Mouse (Mus musculus) spleen, postnatal 4 days (tissue): ENCODE data around the gene Gm8909.
"Not testable (repeated sequence)": the region's sequence is repeated elsewhere in the genome, so short reads cannot be mapped to it uniquely, and the experiment has no call there.

Experiments
- DNase-seq, 2 experiments: peaks; one replicate each; pipeline ENCODE4 v3.0.0; 2022; ENCODE audit warnings: low spot score in 2 of 2

Gm8909 gene

GRCm38 (mm10) chr17:36161129-36162051, 6.9 kb downstream of the Gm8909 start:
- DNase-seq: no peak

DNA sequence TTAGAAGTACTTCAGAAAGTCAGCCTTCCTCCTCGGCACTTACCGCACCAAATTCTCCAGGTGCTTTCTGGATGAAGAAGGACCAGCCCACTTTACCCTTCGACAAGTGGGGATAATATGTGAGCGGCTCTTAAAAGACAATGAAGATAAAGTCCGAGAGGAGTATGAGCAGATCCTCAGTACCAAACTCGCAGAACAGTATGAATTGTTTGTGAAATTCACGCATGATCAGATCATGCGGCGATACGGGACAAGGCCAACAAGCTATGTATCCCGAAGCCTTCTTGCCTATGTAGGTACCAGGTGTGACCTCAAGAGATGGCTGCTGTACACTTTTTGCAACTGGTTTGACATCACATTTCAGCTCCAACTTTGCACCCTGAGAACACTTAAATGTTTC, 10.1 kb downstream of the Gm8909 start:
- not testable (repeated sequence) for DNase-seq

GRCm38 (mm10) chr17:36157782-36158181, 10.6 kb downstream of the Gm8909 start:
- not testable (repeated sequence) for DNase-seq

DNA sequence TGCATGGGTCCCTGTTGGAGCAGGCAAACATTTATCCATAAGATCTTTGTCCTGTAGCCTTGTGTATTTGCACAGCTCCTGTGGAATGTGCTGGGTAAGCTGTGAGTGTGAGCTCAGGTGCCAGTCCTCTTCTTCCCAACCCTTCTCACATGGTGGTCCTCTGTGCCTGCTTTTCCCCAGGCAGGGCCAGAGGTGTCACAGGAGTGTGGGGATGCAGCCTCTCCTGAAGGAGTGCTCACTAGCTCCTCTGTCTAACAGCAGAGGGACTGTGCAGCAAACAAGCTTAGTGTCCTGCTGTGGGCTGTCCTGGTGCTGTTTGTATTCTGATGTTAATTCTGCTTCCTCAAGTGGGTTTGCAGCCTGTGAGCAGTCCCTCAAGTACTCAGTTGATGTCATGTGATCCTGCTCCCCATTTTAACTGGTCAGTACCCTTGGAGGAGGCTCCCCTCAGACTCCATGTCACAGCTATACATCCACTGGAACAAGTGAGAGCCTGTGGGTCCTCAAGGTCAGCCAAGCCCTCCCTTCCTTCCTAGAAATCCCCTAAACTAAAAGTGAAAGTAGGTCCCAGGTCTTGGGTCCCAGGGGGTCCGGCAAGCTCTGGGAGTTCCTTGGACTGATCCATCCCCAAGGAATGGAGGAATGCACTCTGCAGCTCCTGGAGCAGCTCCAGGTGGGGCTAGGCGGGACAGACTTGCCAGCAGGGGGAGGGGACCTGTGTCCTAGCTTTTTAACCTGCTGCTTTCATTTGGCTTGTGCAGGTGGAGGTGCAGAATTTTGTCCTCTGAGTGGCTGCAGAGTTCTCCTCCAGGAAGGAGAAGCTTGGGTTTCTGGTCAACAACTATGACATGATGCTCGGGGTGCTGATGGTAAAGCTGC, 13.8 kb downstream of the Gm8909 start:
- DNase-seq: no peak

DNA sequence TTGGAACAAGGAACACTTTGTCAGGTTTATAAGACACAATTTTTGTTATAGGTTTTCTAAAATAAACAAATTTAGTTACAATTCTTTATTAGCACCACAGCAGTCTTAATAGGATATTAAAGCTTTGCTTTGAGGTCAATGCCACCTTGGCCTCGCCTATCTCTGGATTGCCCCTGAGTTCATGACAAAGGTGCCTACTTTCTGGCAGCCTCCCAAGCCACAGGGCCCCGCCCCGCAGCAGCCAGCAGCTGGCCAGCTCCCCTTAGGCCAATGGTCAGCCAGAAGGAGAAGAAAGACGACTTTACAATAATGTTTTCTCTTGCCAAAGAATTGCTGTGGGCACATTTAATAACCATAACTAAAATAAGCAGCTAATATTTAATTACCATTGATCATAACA, 17.1 kb downstream of the Gm8909 start:
- not testable (repeated sequence) for DNase-seq

GRCm38 (mm10) chr17:36148468-36148867, 19.9 kb downstream of the Gm8909 start:
- DNase-seq: not testable (repeated sequence)

DNA sequence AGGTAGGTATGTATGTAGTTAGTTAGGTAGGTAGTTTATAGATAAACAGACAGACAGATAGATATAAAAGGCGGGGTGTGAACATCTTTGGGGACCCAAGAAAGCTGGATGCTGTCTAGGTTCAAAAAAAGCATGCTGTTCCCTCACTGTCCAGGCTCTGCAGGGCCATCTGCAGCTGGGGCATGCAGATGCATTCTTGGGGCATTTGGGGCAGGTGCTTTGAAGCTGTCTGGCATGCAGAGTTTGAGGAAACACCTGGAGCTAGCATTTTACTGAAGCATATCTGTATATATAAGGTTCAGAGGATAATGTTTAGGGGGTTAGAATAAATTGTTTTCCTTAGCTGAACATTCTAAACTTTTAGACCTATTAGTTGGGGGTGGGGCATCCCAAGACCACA, 21.4 kb downstream of the Gm8909 start:
- not testable (repeated sequence) for DNase-seq

DNA sequence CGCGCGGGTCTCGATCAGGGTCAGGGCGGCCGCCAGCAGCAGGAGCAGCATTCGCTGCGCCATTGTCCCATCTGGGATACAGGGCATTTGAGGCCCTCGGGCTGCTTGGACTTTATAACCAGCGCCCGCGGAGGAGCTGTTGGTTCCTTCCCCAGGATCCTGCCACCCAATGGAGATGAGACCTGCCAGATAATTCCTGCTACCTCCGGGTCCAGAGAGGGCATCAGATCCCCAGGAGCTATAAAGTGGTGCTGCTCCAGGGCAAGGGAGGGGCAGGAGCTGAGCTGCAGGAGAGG, 22.5 kb downstream of the Gm8909 start:
- not testable (repeated sequence) for DNase-seq

DNA sequence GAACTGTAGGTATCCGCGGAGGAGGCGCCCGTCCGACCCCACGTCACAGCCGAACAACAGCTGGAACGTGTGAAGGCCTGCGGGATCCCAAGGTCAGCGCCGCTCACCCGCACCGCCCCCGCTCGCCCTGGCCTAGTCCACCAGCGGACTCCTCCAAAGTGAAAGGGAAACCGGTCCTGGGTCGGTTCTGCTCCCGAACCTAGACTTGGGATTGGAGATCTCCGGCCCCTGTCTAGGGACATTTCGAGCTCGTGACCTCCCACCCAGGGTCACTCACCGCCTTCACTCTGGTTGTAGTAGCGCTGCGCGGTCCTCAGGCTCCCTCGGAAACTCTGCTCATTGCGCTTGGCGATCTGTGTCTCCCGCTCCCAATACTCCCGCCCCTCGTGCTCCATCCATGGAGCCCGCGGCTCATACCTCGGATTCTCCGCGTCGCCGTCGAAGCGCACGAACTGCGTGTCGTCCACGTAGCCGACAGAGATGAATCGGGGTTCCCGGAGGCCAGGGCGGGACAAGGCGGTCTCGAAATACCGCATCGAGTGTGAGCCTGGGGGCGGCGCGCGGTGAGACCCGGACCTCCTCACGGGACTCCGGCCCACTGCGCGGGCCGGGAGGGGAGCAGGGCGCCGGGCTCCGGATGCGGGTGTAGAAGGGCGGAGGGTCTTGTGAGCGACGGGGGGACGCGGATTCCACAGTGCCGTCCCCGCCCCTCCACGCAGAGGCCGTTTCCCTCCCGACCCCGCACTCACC, 23.1 kb downstream of the Gm8909 start:
- peak in 1 of 2 experiments; percentile 64 for DNase-seq

DNA sequence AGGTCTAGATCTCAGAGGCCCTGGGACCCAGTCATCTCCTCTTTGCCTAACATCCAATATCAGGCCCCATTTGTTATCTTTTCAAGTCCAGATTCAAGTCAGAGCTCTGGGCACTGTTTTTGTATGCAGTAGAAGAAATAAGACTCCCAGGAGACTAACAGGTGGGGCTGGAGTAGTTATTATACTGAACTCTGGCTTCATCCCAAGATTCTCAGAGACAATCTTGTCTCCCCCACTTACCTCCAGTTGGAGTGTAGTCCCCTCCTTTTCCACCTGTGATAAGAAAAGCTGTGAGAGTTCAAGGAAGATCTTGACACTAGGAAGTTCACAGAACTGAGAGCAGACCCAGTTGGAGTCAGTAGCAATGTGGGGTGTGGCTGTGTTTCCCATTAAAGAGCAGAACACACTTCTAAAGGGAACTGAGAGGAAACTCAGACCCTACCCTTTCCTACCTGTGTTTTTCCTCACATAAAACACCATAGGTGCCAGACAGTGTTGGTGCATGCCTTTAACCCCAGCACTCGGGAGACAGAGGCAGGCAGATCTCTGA, 32.0 kb downstream of the Gm8909 start:
- DNase-seq: not testable (repeated sequence)

DNA sequence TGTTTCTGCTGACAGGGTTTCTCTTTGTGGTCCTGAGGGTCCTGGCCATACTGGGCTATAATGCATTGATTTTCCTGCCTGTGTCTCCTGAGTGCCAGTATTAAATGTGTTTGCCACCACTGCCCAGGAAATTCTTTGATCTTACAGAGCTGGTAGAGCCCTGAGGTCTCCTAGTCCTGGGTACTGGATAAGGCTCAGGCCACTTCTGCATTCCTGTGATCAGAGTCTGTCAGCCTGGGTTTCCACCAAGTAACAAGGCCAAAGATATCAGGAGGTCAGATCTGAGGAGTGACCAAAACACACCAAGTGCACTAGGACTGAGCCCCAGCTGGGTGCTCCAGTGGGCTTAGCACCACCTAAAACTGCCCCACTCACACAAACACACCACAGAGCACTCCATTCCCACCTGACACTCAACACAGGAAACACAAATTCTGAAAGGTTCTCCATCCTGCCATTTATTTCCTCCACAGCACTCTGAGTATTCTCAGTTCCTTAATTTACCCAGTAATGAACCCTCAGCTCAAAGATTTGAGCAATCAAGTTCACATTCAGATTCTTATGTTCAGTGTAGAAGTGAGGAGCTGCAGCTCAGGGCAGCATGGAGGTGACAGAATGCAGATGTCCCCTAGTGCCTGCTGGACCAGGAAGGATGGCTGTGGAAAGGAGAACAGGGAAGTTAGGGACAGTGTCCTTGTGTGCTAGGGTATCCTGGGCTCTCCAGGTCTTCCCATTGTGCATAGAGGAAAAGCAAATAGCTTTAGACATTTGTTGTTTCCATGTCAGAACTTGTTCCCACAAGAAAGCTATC, 32.7 kb downstream of the Gm8909 start:
- not testable (repeated sequence) for DNase-seq

DNA sequence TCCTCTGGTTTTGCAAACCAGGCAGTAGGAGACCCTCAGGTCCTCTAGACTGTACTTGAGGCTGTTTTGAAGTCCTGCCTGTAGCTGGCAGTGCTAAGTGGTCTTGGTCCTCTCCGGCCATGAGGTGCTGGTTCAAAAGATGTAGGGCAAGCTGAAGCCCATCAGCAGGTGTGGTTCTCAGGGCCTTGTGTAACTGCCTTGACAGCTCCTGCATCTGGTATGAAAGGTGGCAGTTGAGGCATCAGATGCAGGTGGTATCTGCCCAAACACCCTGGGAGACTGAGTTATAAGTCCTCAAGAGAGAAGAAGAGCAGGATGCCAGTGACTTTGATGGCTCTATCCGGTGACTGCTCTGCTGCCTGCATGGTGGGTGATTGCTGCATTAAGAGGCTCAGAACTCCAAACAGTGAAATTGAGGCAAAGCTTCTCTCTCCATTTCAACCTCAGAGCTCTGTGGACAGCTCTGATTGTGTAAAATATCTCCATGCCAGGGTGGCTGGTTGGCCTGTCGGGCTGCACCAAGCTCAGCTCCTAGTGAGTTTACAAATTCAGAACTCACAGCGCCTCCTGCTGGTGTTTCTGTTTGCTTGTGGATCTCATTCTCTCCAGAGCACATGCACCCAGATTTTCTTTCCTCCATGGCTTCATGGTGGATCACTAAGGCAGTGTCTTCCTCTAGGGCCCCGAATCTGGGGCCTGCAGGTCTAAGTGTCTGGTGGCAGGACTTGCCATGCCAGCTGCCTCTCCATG, 36.6 kb downstream of the Gm8909 start:
- DNase-seq: no peak

GRCm38 (mm10) chr17:36128968-36129817, 39.1 kb downstream of the Gm8909 start, which contains the start of gene Gm7030:
Gene Gm7030 (minus strand): TSS chr17:36129425.
- DNase-seq: not testable (repeated sequence)

- not testable (repeated sequence) for DNase-seq
These were observed 39.8 kb downstream of the Gm8909 start for GRCm38 (mm10) chr17:36128525-36128924.

- DNase-seq: not testable (repeated sequence)
These were observed 44.2 kb downstream of the Gm8909 start for GRCm38 (mm10) chr17:36124111-36124510.

GRCm38 (mm10) chr17:36121352-36122020, 46.9 kb downstream of the Gm8909 start, which contains the start of gene Gm19684:
Gene Gm19684 (plus strand): TSS chr17:36121678.
- peak in 1 of 2 experiments; percentile 45 for DNase-seq

GRCm38 (mm10) chr17:36120839-36121238, 47.5 kb downstream of the Gm8909 start:
- DNase-seq: not testable (repeated sequence)

- not testable (repeated sequence) for DNase-seq
These were observed 51.8 kb downstream of the Gm8909 start for GRCm38 (mm10) chr17:36116545-36116944.
